Mouse (Mus musculus) ZHBTc4 (cell line): Measurements from ENCODE around the gene Zfp148.
"Not testable (repeated sequence)": the region's sequence is repeated elsewhere in the genome, so short reads cannot be mapped to it uniquely, and the experiment has no call there.

Experiments
- DNase-seq: peaks from one replicate; pipeline ENCODE4 v3.0.0-alpha.2; 2011; ENCODE audit warnings: low read depth, low spot score

The Zfp148 gene

GRCm38 (mm10) chr16:33461416-33461815 is 80.8 kb downstream of the Zfp148 start:
- no peak for DNase-seq

- DNase-seq = no peak
Observed at GRCm38 (mm10) chr16:33464509-33465241, 84.0 kb downstream of the Zfp148 start.

GRCm38 (mm10) chr16:33465242-33465614 is 84.6 kb downstream of the Zfp148 start:
- no peak for DNase-seq

- DNase-seq = peak; percentile 51
Observed at GRCm38 (mm10) chr16:33467451-33467850, 86.8 kb downstream of the Zfp148 start.

- DNase-seq = no peak
Observed at GRCm38 (mm10) chr16:33469973-33470372, 89.3 kb downstream of the Zfp148 start.

- DNase-seq = no peak
Observed at GRCm38 (mm10) chr16:33474381-33474780, 93.7 kb downstream of the Zfp148 start.

- peak; percentile 71 for DNase-seq
Observed at GRCm38 (mm10) chr16:33479926-33480325, 99.3 kb downstream of the Zfp148 start.

- DNase-seq = peak; percentile 55
Observed at GRCm38 (mm10) chr16:33481148-33481547, 100.5 kb downstream of the Zfp148 start.

GRCm38 (mm10) chr16:33482309-33482708 is 101.7 kb downstream of the Zfp148 start:
- DNase-seq = no peak

GRCm38 (mm10) chr16:33487709-33488108 is 107.1 kb downstream of the Zfp148 start:
- no peak for DNase-seq

GRCm38 (mm10) chr16:33494374-33494773 is 113.7 kb downstream of the Zfp148 start:
- DNase-seq = no peak

GRCm38 (mm10) chr16:33508082-33508481 is 127.4 kb downstream of the Zfp148 start:
- peak; percentile 43 for DNase-seq

GRCm38 (mm10) chr16:33509231-33509630 is 128.6 kb downstream of the Zfp148 start:
- not testable (repeated sequence) for DNase-seq

- peak; percentile 51 for DNase-seq
Observed at GRCm38 (mm10) chr16:33510856-33511255, 130.2 kb downstream of the Zfp148 start.

GRCm38 (mm10) chr16:33512555-33512954 is 131.9 kb downstream of the Zfp148 start:
- peak; percentile 30 for DNase-seq

- peak; percentile 65 for DNase-seq
Observed at GRCm38 (mm10) chr16:33516807-33517565, 136.3 kb downstream of the Zfp148 start, which contains the start of gene Slc12a8. Gene Slc12a8 (plus strand): TSS chr16:33517328.

- DNase-seq = no peak
Observed at GRCm38 (mm10) chr16:33517627-33518026, 137.0 kb downstream of the Zfp148 start.

GRCm38 (mm10) chr16:33518236-33518635 is 137.6 kb downstream of the Zfp148 start:
- DNase-seq = no peak

GRCm38 (mm10) chr16:33519916-33520568 is 139.4 kb downstream of the Zfp148 start:
- peak; percentile 46 for DNase-seq

- DNase-seq = peak; percentile 54
Observed at GRCm38 (mm10) chr16:33522516-33522915, 141.9 kb downstream of the Zfp148 start.

GRCm38 (mm10) chr16:33523571-33523970 is 142.9 kb downstream of the Zfp148 start:
- DNase-seq = no peak
